Mouse (Mus musculus) retina, embryonic 14.5 days (tissue): ENCODE results near the gene Trpv1.

Source experiments
- DNase-seq: peaks from one replicate; pipeline ENCODE4 v3.0.0-alpha.2; 2015; ENCODE audit warnings: low spot score

The Trpv1 gene

GRCm38 (mm10) chr11:73235990-73236701, 2.1 kb downstream of the Trpv1 start:
- DNase-seq, result no peak

GRCm38 (mm10) chr11:73236731-73237130, 2.6 kb downstream of the Trpv1 start:
- DNase-seq, result no peak

- DNase-seq, result no peak
These were observed 8.1 kb downstream of the Trpv1 start for GRCm38 (mm10) chr11:73242199-73242598.

GRCm38 (mm10) chr11:73242777-73243176, 8.7 kb downstream of the Trpv1 start:
- DNase-seq, result no peak

GRCm38 (mm10) chr11:73257362-73257945, 23.4 kb downstream of the Trpv1 start:
- no peak for DNase-seq

- DNase-seq, result no peak
These were observed 24.6 kb downstream of the Trpv1 start for GRCm38 (mm10) chr11:73258664-73259063.

GRCm38 (mm10) chr11:73260457-73260856, 26.4 kb downstream of the Trpv1 start:
- no peak for DNase-seq

- no peak for DNase-seq
These were observed 27.3 kb downstream of the Trpv1 start for GRCm38 (mm10) chr11:73261385-73261784.

- no peak for DNase-seq
These were observed 33.2 kb downstream of the Trpv1 start, which contains the start of gene Trpv3 for GRCm38 (mm10) chr11:73267267-73267666. TSS of gene Trpv3 (plus strand) at chr11:73267388.

GRCm38 (mm10) chr11:73274821-73275220, 40.7 kb downstream of the Trpv1 start:
- DNase-seq, result no peak

GRCm38 (mm10) chr11:73280710-73281109, 46.6 kb downstream of the Trpv1 start:
- DNase-seq, result no peak

GRCm38 (mm10) chr11:73281528-73282027, 47.5 kb downstream of the Trpv1 start:
- peak; percentile 61 for DNase-seq

GRCm38 (mm10) chr11:73283369-73283768, 49.3 kb downstream of the Trpv1 start:
- DNase-seq, result no peak

- DNase-seq, result no peak
These were observed 49.8 kb downstream of the Trpv1 start for GRCm38 (mm10) chr11:73283926-73284325.

- DNase-seq, result no peak
These were observed 50.3 kb downstream of the Trpv1 start for GRCm38 (mm10) chr11:73284351-73284750.

- no peak for DNase-seq
These were observed 55.5 kb downstream of the Trpv1 start for GRCm38 (mm10) chr11:73289621-73290020.

- DNase-seq, result no peak
These were observed 69.0 kb downstream of the Trpv1 start for GRCm38 (mm10) chr11:73303123-73303522.
